Mouse (Mus musculus) inflammation-experienced regulatory T-cells, adult 6 months (primary cell): ENCODE results near the gene Cadm1. TPM values are rescaled to one million over a fixed set of nuclear protein-coding genes. Genes with fewer than 3 reads are reported as not detected.

Experiments
- ATAC-seq: one replicate; pipeline ENCODE4 v1.8.0; 2017
- polyA plus RNA-seq, 3 experiments: library from polyadenylated mRNA; unstranded; fragments of 100-300 nt; shearing (Covaris generic); gene quantifications; one replicate each; pipeline ENCODE4 v1.2.1; 2017

Cadm1 gene
- under 1 TPM in 1 of 3 experiments, not detected in 2; 0.42 TPM for polyA plus RNA-seq

- ATAC-seq: peak; percentile 54
Measured at GRCm38 (mm10) chr9:47529602-47530450, at the start of gene Cadm1. Gene Cadm1, plus strand, starts transcription at chr9:47530173.

- ATAC-seq: no peak
Measured at GRCm38 (mm10) chr9:47484506-47484905, 45.5 kb upstream of the Cadm1 start.

- ATAC-seq: no peak
Measured at GRCm38 (mm10) chr9:47485186-47485585, 44.8 kb upstream of the Cadm1 start.

GRCm38 (mm10) chr9:47499761-47500160, 30.2 kb upstream of the Cadm1 start:
- no peak for ATAC-seq

GRCm38 (mm10) chr9:47505956-47506355, 24.0 kb upstream of the Cadm1 start:
- ATAC-seq: no peak

- ATAC-seq: no peak
Measured at GRCm38 (mm10) chr9:47506876-47507275, 23.1 kb upstream of the Cadm1 start.

- ATAC-seq: no peak
Measured at GRCm38 (mm10) chr9:47508109-47508508, 21.9 kb upstream of the Cadm1 start.

- ATAC-seq: no peak
Measured at GRCm38 (mm10) chr9:47512521-47512920, 17.5 kb upstream of the Cadm1 start.

- ATAC-seq: no peak
Measured at GRCm38 (mm10) chr9:47514318-47514717, 15.7 kb upstream of the Cadm1 start.

GRCm38 (mm10) chr9:47516238-47516637, 13.7 kb upstream of the Cadm1 start:
- ATAC-seq: no peak

GRCm38 (mm10) chr9:47527290-47527689, 2.7 kb upstream of the Cadm1 start:
- no peak for ATAC-seq

GRCm38 (mm10) chr9:47527741-47528140, 2.2 kb upstream of the Cadm1 start:
- no peak for ATAC-seq

GRCm38 (mm10) chr9:47529182-47529581, 791 bp upstream of the Cadm1 start:
- no peak for ATAC-seq

- no peak for ATAC-seq
Measured at GRCm38 (mm10) chr9:47530544-47530921, 560 bp downstream of the Cadm1 start.

- ATAC-seq: no peak
Measured at GRCm38 (mm10) chr9:47530922-47531850, 1.2 kb downstream of the Cadm1 start.

- no peak for ATAC-seq
Measured at GRCm38 (mm10) chr9:47532215-47532865, 2.4 kb downstream of the Cadm1 start.

- ATAC-seq: no peak
Measured at GRCm38 (mm10) chr9:47533461-47533860, 3.5 kb downstream of the Cadm1 start.

GRCm38 (mm10) chr9:47534573-47535475, 4.9 kb downstream of the Cadm1 start:
- no peak for ATAC-seq

GRCm38 (mm10) chr9:47545245-47545644, 15.3 kb downstream of the Cadm1 start:
- no peak for ATAC-seq

- no peak for ATAC-seq
Measured at GRCm38 (mm10) chr9:47545667-47546066, 15.7 kb downstream of the Cadm1 start.

- no peak for ATAC-seq
Measured at GRCm38 (mm10) chr9:47548402-47548801, 18.4 kb downstream of the Cadm1 start.

- no peak for ATAC-seq
Measured at GRCm38 (mm10) chr9:47548916-47549315, 18.9 kb downstream of the Cadm1 start.
